ENCODE assay signal across 8 mouse cellular contexts in the genomic region with DNA sequence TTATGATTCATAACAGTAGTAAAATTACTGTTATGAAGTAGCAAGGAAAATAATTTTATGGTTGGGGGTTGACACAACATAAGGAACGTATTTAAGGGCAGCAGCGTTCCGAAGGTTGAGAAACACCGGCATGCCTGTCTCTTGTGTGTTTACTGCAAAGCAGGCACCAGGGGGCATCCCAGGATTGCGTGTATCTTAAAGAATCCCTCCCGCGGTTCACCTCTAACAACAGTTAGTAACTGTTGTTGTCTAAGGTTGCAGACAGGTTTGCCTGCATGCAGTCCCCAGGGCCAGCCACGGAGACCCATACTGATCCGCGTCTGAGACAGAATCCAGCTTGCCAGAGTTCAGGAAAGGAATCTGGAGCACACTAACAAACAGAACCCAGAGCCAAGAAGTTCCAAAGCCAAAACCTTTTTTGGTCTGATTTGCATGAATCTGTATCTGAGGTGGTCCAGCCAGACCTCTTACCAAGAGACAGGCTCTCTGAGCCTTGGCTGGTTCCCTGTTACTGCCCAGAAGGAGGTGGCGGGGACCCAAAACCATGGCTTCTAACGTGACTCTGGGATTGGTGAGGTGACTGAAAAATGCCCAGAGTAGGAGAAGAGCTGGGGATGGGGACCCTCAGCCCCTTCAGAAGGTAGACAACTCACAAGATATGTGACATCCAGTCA. TPM values are rescaled to one million over a fixed set of nuclear protein-coding genes. Genes with fewer than 3 reads are reported as not detected.
DNase-seq lines count a peak whose midpoint lies in the region; ATAC-seq lines count a peak whose summit lies in the region.

No protein-coding gene starts in this region.

- no peak for ATAC-seq in intestine, embryonic 14.5 days (replicated peaks; ENCODE audit: low FRiP score, low TSS enrichment, low read depth)
- ATAC-seq in intestine, embryonic 16.5 days, result no peak; the same call in 1 of the 2 replicates
- peak; percentile 50; the same call in 1 of the 2 replicates for ATAC-seq in embryonic facial prominence, embryonic 12.5 days (ENCODE audit: insufficient number of reproducible peaks, insufficient read depth, low FRiP score, low TSS enrichment)
- ATAC-seq in hindbrain, embryonic 15.5 days (ENCODE audit: low FRiP score, low read depth), result peak; percentile 42; the same call in 1 of the 2 replicates
- ATAC-seq in limb, embryonic 12.5 days (ENCODE audit: insufficient number of reproducible peaks, insufficient read depth, low FRiP score, low TSS enrichment, low read depth), result 0 out of 2 replicates have a peak, but pooled peaks have one; percentile 56
- ATAC-seq in neural tube, embryonic 11.5 days (ENCODE audit: insufficient read depth, low FRiP score, low TSS enrichment), result no peak

- 27% methylated on average over 12 of the region's 12 CpGs for WGBS in intestine, embryonic 14.5 days
- 22% methylated on average over 12 of the region's 12 CpGs for WGBS in intestine, embryonic 16.5 days
- WGBS in embryonic facial prominence, embryonic 12.5 days, result 22% methylated on average over 12 of the region's 12 CpGs
- WGBS in hindbrain, embryonic 15.5 days, result 28% methylated on average over 12 of the region's 12 CpGs
- 23% methylated on average over 12 of the region's 12 CpGs for WGBS in limb, embryonic 12.5 days
- 35% methylated on average over 12 of the region's 12 CpGs for WGBS in neural tube, embryonic 11.5 days

- peak; percentile 84 for DNase-seq in intestine, embryonic 14.5 days (ENCODE audit: low spot score)
- peak; percentile 57 to 58 for DNase-seq in adrenal gland, adult 18-20 months (ENCODE audit: low spot score in 2 of 2)
- DNase-seq in neural tube, embryonic 11.5 days (ENCODE audit: low spot score), result peak; percentile 62
- peak; percentile 87 for DNase-seq in thymus, postnatal 14 days

- no peaks in the 10 kb centered on the region for H3K4me1 ChIP-seq in intestine, embryonic 14.5 days (replicated peaks; ENCODE audit: control insufficient read depth, insufficient read depth, low read length)
- no peaks in the 10 kb centered on the region for H3K4me1 ChIP-seq in intestine, embryonic 16.5 days (ENCODE audit: control insufficient read depth, insufficient read depth, low read length)
- H3K4me1 ChIP-seq in embryonic facial prominence, embryonic 12.5 days, result peaks cover 9% of the 10 kb centered on the region
- H3K4me1 ChIP-seq in hindbrain, embryonic 15.5 days (replicated peaks), result no peaks in the 10 kb centered on the region
- peaks cover 23% of the 10 kb centered on the region for H3K4me1 ChIP-seq in limb, embryonic 12.5 days (replicated peaks)
- H3K4me1 ChIP-seq in neural tube, embryonic 11.5 days (ENCODE audit: control insufficient read depth, insufficient read depth, low read length), result peaks cover 4% of the 10 kb centered on the region; the same call in 1 of the 2 replicates

- no peaks in the 10 kb centered on the region for H3K36me3 ChIP-seq in intestine, embryonic 14.5 days (ENCODE audit: control insufficient read depth, insufficient read depth, low read length)
- no peaks in the 10 kb centered on the region for H3K36me3 ChIP-seq in intestine, embryonic 16.5 days (ENCODE audit: control insufficient read depth, insufficient read depth, low read length)
- H3K36me3 ChIP-seq in embryonic facial prominence, embryonic 12.5 days, result no peaks in the 10 kb centered on the region
- H3K36me3 ChIP-seq in hindbrain, embryonic 15.5 days, result no peaks in the 10 kb centered on the region
- no peaks in the 10 kb centered on the region for H3K36me3 ChIP-seq in limb, embryonic 12.5 days
- H3K36me3 ChIP-seq in neural tube, embryonic 11.5 days (ENCODE audit: control insufficient read depth, insufficient read depth, low read length), result no peaks in the 10 kb centered on the region

- H3K4me2 ChIP-seq in intestine, embryonic 14.5 days (ENCODE audit: low read length), result no peak overlapping the region
- H3K4me2 ChIP-seq in intestine, embryonic 16.5 days (ENCODE audit: low read depth, low read length), result no peak overlapping the region
- no peak overlapping the region for H3K4me2 ChIP-seq in embryonic facial prominence, embryonic 12.5 days (replicated peaks)
- no peak overlapping the region for H3K4me2 ChIP-seq in hindbrain, embryonic 15.5 days
- no peak overlapping the region for H3K4me2 ChIP-seq in limb, embryonic 12.5 days
- no peak overlapping the region for H3K4me2 ChIP-seq in neural tube, embryonic 11.5 days (ENCODE audit: low read depth)

- H3K9ac ChIP-seq in intestine, embryonic 14.5 days (ENCODE audit: low read length), result no peak overlapping the region
- no peak overlapping the region for H3K9ac ChIP-seq in intestine, embryonic 16.5 days (ENCODE audit: low read depth, low read length)
- no peak overlapping the region; the same call in 1 of the 2 replicates for H3K9ac ChIP-seq in embryonic facial prominence, embryonic 12.5 days
- H3K9ac ChIP-seq in hindbrain, embryonic 15.5 days, result no peak overlapping the region
- H3K9ac ChIP-seq in limb, embryonic 12.5 days (replicated peaks), result 0 out of 2 replicates have a peak overlapping the region, but pooled peaks have one; percentile 1
- H3K9ac ChIP-seq in neural tube, embryonic 11.5 days (ENCODE audit: low read length), result no peak overlapping the region

- no peak overlapping the region for H3K27ac ChIP-seq in intestine, embryonic 14.5 days (ENCODE audit: low read depth)
- no peak overlapping the region for H3K27ac ChIP-seq in intestine, embryonic 16.5 days (ENCODE audit: low read length)
- H3K27ac ChIP-seq in embryonic facial prominence, embryonic 12.5 days, result no peak overlapping the region
- H3K27ac ChIP-seq in hindbrain, embryonic 15.5 days (replicated peaks), result no peak overlapping the region
- H3K27ac ChIP-seq in limb, embryonic 12.5 days, result peak overlapping the region; percentile 41; the same call in 1 of the 2 replicates
- no peak overlapping the region for H3K27ac ChIP-seq in neural tube, embryonic 11.5 days (ENCODE audit: low read depth, low read length)

- no peaks in the 10 kb centered on the region for H3K9me3 ChIP-seq in intestine, embryonic 14.5 days (ENCODE audit: control insufficient read depth, low read length)
- no peaks in the 10 kb centered on the region for H3K9me3 ChIP-seq in intestine, embryonic 16.5 days (ENCODE audit: control insufficient read depth, low read length)
- H3K9me3 ChIP-seq in embryonic facial prominence, embryonic 12.5 days, result no peaks in the 10 kb centered on the region
- no peaks in the 10 kb centered on the region for H3K9me3 ChIP-seq in hindbrain, embryonic 15.5 days
- no peaks in the 10 kb centered on the region for H3K9me3 ChIP-seq in limb, embryonic 12.5 days
- no peaks in the 10 kb centered on the region for H3K9me3 ChIP-seq in neural tube, embryonic 11.5 days (ENCODE audit: control insufficient read depth, low read length)

- no peaks in the 10 kb centered on the region for H3K27me3 ChIP-seq in intestine, embryonic 14.5 days (replicated peaks; ENCODE audit: control insufficient read depth, insufficient read depth, low read length)
- no peaks in the 10 kb centered on the region for H3K27me3 ChIP-seq in intestine, embryonic 16.5 days (replicated peaks; ENCODE audit: control insufficient read depth, insufficient read depth, low read length)
- peaks cover 4% of the 10 kb centered on the region; the same call in 1 of the 2 replicates for H3K27me3 ChIP-seq in embryonic facial prominence, embryonic 12.5 days
- H3K27me3 ChIP-seq in hindbrain, embryonic 15.5 days, result no peaks in the 10 kb centered on the region
- H3K27me3 ChIP-seq in limb, embryonic 12.5 days, result no peaks in the 10 kb centered on the region
- H3K27me3 ChIP-seq in neural tube, embryonic 11.5 days (ENCODE audit: control insufficient read depth, insufficient read depth, low read length), result no peaks in the 10 kb centered on the region

- H3K4me3 ChIP-seq in intestine, embryonic 14.5 days (ENCODE audit: low read depth, low read length), result no peak overlapping the region
- H3K4me3 ChIP-seq in intestine, embryonic 16.5 days (ENCODE audit: low read length), result no peak overlapping the region
- no peak overlapping the region for H3K4me3 ChIP-seq in embryonic facial prominence, embryonic 12.5 days
- H3K4me3 ChIP-seq in hindbrain, embryonic 15.5 days, result no peak overlapping the region
- no peak overlapping the region for H3K4me3 ChIP-seq in limb, embryonic 12.5 days (replicated peaks)
- no peak overlapping the region for H3K4me3 ChIP-seq in neural tube, embryonic 11.5 days (ENCODE audit: low read depth, low read length)

RNA-seq across cellular contexts. Expression of gene Rpap3, which starts 12.4 kb away (rescaled TPM):
- 34.1 and 36.4 TPM in 2 replicates for polyA plus RNA-seq in intestine, embryonic 14.5 days (2014; fragmentation: Nextera tagmentation; extraction: Ambion mirVana)
- polyA plus RNA-seq in intestine, embryonic 16.5 days (2015; fragmentation: Nextera tagmentation; extraction: Ambion mirVana), result 17.5 and 18.8 TPM in 2 replicates
- total RNA-seq in adrenal gland, adult 18-20 months (2021), result 10 to 100 TPM; 14.7 to 16.2 TPM
- polyA plus RNA-seq in embryonic facial prominence, embryonic 12.5 days (2016; fragmentation: Nextera tagmentation; extraction: Ambion mirVana), result 34.3 and 38.0 TPM in 2 replicates
- polyA plus RNA-seq in hindbrain, embryonic 15.5 days (2015; fragmentation: Nextera tagmentation; extraction: Ambion mirVana), result 31.7 and 34.7 TPM in 2 replicates
- polyA plus RNA-seq in limb, embryonic 12.5 days (2016; fragmentation: Nextera tagmentation; extraction: Ambion mirVana), result 39.4 and 40.4 TPM in 2 replicates
- polyA plus RNA-seq in neural tube, embryonic 11.5 days (2014; fragmentation: Nextera tagmentation; extraction: Ambion mirVana), result 43.6 and 45.8 TPM in 2 replicates

RNA-seq across cellular contexts. Expression of gene Endou, which starts 13.1 kb away (rescaled TPM):
- polyA plus RNA-seq in intestine, embryonic 14.5 days (2014; fragmentation: Nextera tagmentation; extraction: Ambion mirVana), result not detected in 2 replicates
- 0.09 and 0.22 TPM in 2 replicates for polyA plus RNA-seq in intestine, embryonic 16.5 days (2015; fragmentation: Nextera tagmentation; extraction: Ambion mirVana)
- total RNA-seq in adrenal gland, adult 18-20 months (2021), result 1 to 10 TPM in 1 of 2 experiments, under 1 TPM in 1; 0.30 to 1.2 TPM
- 0.09 and 0.33 TPM in 2 replicates for polyA plus RNA-seq in embryonic facial prominence, embryonic 12.5 days (2016; fragmentation: Nextera tagmentation; extraction: Ambion mirVana)
- 0.30 and 0.38 TPM in 2 replicates for polyA plus RNA-seq in hindbrain, embryonic 15.5 days (2015; fragmentation: Nextera tagmentation; extraction: Ambion mirVana)
- 0.14 and 0.23 TPM in 2 replicates for polyA plus RNA-seq in limb, embryonic 12.5 days (2016; fragmentation: Nextera tagmentation; extraction: Ambion mirVana)
- polyA plus RNA-seq in neural tube, embryonic 11.5 days (2014; fragmentation: Nextera tagmentation; extraction: Ambion mirVana), result 0.20 and 0.32 TPM in 2 replicates

RNA-seq across cellular contexts. Expression of gene Rapgef3, which starts 49.8 kb away (rescaled TPM):
- polyA plus RNA-seq in intestine, embryonic 14.5 days (2014; fragmentation: Nextera tagmentation; extraction: Ambion mirVana), result 6.3 and 8.7 TPM in 2 replicates
- polyA plus RNA-seq in intestine, embryonic 16.5 days (2015; fragmentation: Nextera tagmentation; extraction: Ambion mirVana), result 7.9 and 8.5 TPM in 2 replicates
- 10 to 100 TPM; 13.2 to 25.2 TPM for total RNA-seq in adrenal gland, adult 18-20 months (2021)
- polyA plus RNA-seq in embryonic facial prominence, embryonic 12.5 days (2016; fragmentation: Nextera tagmentation; extraction: Ambion mirVana), result 10.5 and 10.8 TPM in 2 replicates
- polyA plus RNA-seq in hindbrain, embryonic 15.5 days (2015; fragmentation: Nextera tagmentation; extraction: Ambion mirVana), result 15.3 and 15.5 TPM in 2 replicates
- 10.1 and 11.1 TPM in 2 replicates for polyA plus RNA-seq in limb, embryonic 12.5 days (2016; fragmentation: Nextera tagmentation; extraction: Ambion mirVana)
- polyA plus RNA-seq in neural tube, embryonic 11.5 days (2014; fragmentation: Nextera tagmentation; extraction: Ambion mirVana), result 3.5 and 6.0 TPM in 2 replicates

Comparison
In these comparisons a context has a peak if more than half of its experiments do, and no peak if none do; other contexts are left out.
1. ATAC-seq: peak in embryonic facial prominence, embryonic 12.5 days (single experiment), hindbrain, embryonic 15.5 days (single experiment) and limb, embryonic 12.5 days (single experiment); none in intestine, embryonic 14.5 days (single experiment), intestine, embryonic 16.5 days (single experiment) and neural tube, embryonic 11.5 days (single experiment).
2. Peak in every context shown above with its lines, with median percentiles within 50 percentile points of each other: DNase-seq.